Mouse (Mus musculus) heart, postnatal 0 days (tissue): ENCODE data around the gene Adipoq. TPM values are rescaled to one million over a fixed set of nuclear protein-coding genes. Genes with fewer than 3 reads are reported as not detected.
"Not testable (repeated sequence)": the region's sequence is repeated elsewhere in the genome, so short reads cannot be mapped to it uniquely, and the experiment has no call there.

ENCODE experiments used
- ATAC-seq: fragments of 200-750 bp; cut with Nextera tagmentation; 2 replicates; pipeline ENCODE4 v1.8.0; 2017; ENCODE audit warnings: low read depth, moderate number of reproducible peaks, moderate library complexity; ENCODE audit not compliant: insufficient read depth
- DNase-seq: peaks from one replicate; pipeline ENCODE4 v3.0.0-alpha.2; 2016; ENCODE audit warnings: low spot score
- H3K27ac ChIP-seq: fragments of 300-500 bp; sonication (generic); 2 replicates; pipeline ENCODE4 v1.5.1; 2014; ENCODE audit warnings: low read depth, mild to moderate bottlenecking
- H3K27me3 ChIP-seq: fragments of 300-500 bp; sonication (generic); 2 replicates; pipeline ENCODE4 v1.6.1; 2014; ENCODE audit warnings: low read length, mixed read lengths; ENCODE audit not compliant: control insufficient read depth, insufficient read depth
- H3K36me3 ChIP-seq: fragments of 300-500 bp; sonication (generic); replicated peaks from 2 replicates; pipeline ENCODE4 v1.6.1; 2014; ENCODE audit warnings: low read length, mixed read lengths; ENCODE audit not compliant: control insufficient read depth, insufficient read depth
- H3K4me1 ChIP-seq: fragments of 300-500 bp; sonication (generic); 2 replicates; pipeline ENCODE4 v1.6.1; 2014; ENCODE audit warnings: antibody characterized with exemption; ENCODE audit not compliant: control insufficient read depth, insufficient read depth
- H3K4me2 ChIP-seq: fragments of 300-500 bp; sonication (generic); 2 replicates; pipeline ENCODE4 v1.6.1; 2014; ENCODE audit warnings: low read depth, mild to moderate bottlenecking, low read length, moderate library complexity
- H3K4me3 ChIP-seq: fragments of 300-500 bp; sonication (generic); 2 replicates; pipeline ENCODE4 v1.5.1; 2014; ENCODE audit warnings: low read depth, low read length
- H3K9ac ChIP-seq: fragments of 300-500 bp; sonication (generic); replicated peaks from 2 replicates; pipeline ENCODE4 v1.6.1; 2014; ENCODE audit warnings: low read depth, low read length, mixed read lengths
- H3K9me3 ChIP-seq: fragments of 300-500 bp; sonication (generic); replicated peaks from 2 replicates; pipeline ENCODE4 v1.6.1; 2016; ENCODE audit warnings: low read length; ENCODE audit not compliant: control insufficient read depth
- CTCF ChIP-seq: IDR thresholded peaks from 2 replicates; pipeline ENCODE4 v1.5.1; 2016; ENCODE audit warnings: antibody characterized with exemption, control low read depth, low read depth
- EP300 ChIP-seq: IDR thresholded peaks from 2 replicates; pipeline ENCODE4 v1.6.1; 2016; ENCODE audit warnings: antibody characterized with exemption, low read depth
- WGBS: fragments of 180-500 bp; shearing (Covaris S2); extraction: QIAGEN DNeasy Blood & Tissue Kit; methylation state at CpG from one replicate; pipeline ENCODE4 v1.1.7; 2014; 5-methylcytosine and 5-hydroxymethylcytosine counted together
- polyA plus RNA-seq: library from polyadenylated mRNA; unstranded; fragments of >200 nt; fragmentation: Nextera tagmentation; extraction: Ambion mirVana; gene quantifications from 2 replicates; pipeline ENCODE4 v1.2.1, GENCODE M21; 2015
- total RNA-seq: library from RNA; depleted of rRNA; stranded (reverse); fragments of >200 nt; gene quantifications from 2 replicates; pipeline ENCODE4 v1.2.3, GENCODE M21; 2014; ENCODE audit warnings: low replicate concordance

The Adipoq gene
- total and polyA plus RNA-seq, 2 experiments from 2014 or later, result 0.20 TPM; not detected in 1

DNA sequence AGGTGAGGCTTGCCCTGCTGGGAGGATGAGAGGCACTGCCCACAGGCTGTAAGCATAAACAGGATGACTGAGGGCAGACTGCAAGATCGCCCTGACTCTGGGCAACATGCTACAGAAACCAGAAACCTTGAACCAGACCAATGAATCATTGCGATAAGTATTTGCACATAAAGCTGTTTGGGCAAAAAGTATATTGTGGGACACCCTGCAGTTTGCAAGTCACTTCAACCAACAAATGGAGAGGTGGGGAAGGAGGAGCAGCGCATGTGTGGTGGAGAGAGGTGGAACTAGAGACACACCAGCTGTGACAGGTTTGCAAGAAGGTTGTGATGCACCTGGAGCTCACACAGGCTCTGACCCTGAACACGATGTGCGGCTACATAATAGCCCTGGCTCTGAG, 32.5 kb downstream of the Adipoq start:
- Histone ChIP-seq H3K27ac (no peak overlapping the region), H3K9me3 (no peaks in the 10 kb centered on the region), H3K4me1 (peaks cover 5% of the 10 kb centered on the region; the same call in 1 of the 2 replicates), H3K9ac (no peak overlapping the region), H3K27me3 (no peaks in the 10 kb centered on the region), H3K36me3 (no peaks in the 10 kb centered on the region), H3K4me3 (no peak overlapping the region), H3K4me2 (no peak overlapping the region)
- 89% methylated on average over 5 of the region's 5 CpGs for WGBS
- ATAC-seq (no peak), DNase-seq (no peak)
- no peak for TF ChIP-seq EP300
- no peak for TF ChIP-seq CTCF

- not testable (repeated sequence) for ATAC-seq, H3K4me1 ChIP-seq, DNase-seq, H3K27me3 ChIP-seq, H3K9me3 ChIP-seq, H3K27ac ChIP-seq, H3K36me3 ChIP-seq, H3K9ac ChIP-seq, H3K4me3 ChIP-seq, H3K4me2 ChIP-seq
- 87% methylated on average over 18 of the region's 18 CpGs for WGBS
Observed at GRCm38 (mm10) chr16:23179436-23179835, 33.1 kb downstream of the Adipoq start.

GRCm38 (mm10) chr16:23181054-23181453, 34.7 kb downstream of the Adipoq start:
- Histone ChIP-seq H3K27ac (no peak overlapping the region), H3K9me3 (no peaks in the 10 kb centered on the region), H3K36me3 (no peaks in the 10 kb centered on the region), H3K9ac (no peak overlapping the region), H3K4me1 (peaks cover 5% of the 10 kb centered on the region; the same call in 1 of the 2 replicates), H3K4me2 (no peak overlapping the region), H3K27me3 (0 out of 2 replicates have a peak, but pooled peaks cover 2% of the 10 kb centered on the region), H3K4me3 (no peak overlapping the region)
- DNase-seq (no peak), ATAC-seq (no peak)
- TF ChIP-seq CTCF (no peak), EP300 (no peak)
- WGBS, result 46% methylated on average over 4 of the region's 4 CpGs

- 70% methylated on average over 3 of the region's 3 CpGs for WGBS
Observed at GRCm38 (mm10) chr16:23181487-23181886, 35.2 kb downstream of the Adipoq start.

GRCm38 (mm10) chr16:23181942-23182597, 35.7 kb downstream of the Adipoq start:
- ATAC-seq, result no peak
- WGBS, result 62% methylated on average over 1 of the region's 1 CpGs

More at GRCm38 (mm10) chr16:23181487-23181886, 35.2 kb downstream of the Adipoq start:
- no peak overlapping the region for H3K4me3 ChIP-seq
- no peak overlapping the region for H3K9ac ChIP-seq
- H3K9me3 ChIP-seq, result no peaks in the 10 kb centered on the region
- TF ChIP-seq EP300 (no peak), CTCF (no peak)
- no peak overlapping the region for H3K4me2 ChIP-seq
- H3K36me3 ChIP-seq, result no peaks in the 10 kb centered on the region
- peaks cover 1% of the 10 kb centered on the region; the same call in 1 of the 2 replicates for H3K4me1 ChIP-seq
- 0 out of 2 replicates have a peak, but pooled peaks cover 2% of the 10 kb centered on the region for H3K27me3 ChIP-seq
- ATAC-seq, result no peak
- H3K27ac ChIP-seq, result no peak overlapping the region
- DNase-seq, result no peak

DNA sequence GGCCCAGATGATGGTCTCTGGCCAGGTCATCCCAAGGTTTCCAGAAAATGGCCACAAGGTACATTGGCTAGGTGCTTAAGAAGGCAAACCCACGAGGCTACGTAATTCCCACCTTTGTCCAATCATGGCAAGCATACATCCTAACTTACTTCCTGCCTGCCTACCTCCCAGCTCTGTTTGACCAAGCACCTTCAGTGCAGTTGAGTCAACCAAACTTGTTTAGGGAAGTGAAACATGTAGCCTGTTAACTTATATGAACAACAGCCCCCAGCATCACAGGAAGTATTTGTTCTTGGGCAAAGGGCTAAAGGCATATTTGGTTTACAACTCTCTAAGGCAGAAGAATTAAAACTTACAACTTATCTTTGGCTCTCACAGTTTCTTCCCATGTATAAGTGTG, 39.5 kb downstream of the Adipoq start:
- Histone ChIP-seq H3K9me3 (peaks cover 4% of the 10 kb centered on the region; the same call in 1 of the 2 replicates), H3K36me3 (no peaks in the 10 kb centered on the region), H3K4me3 (no peak overlapping the region), H3K4me2 (no peak overlapping the region), H3K27ac (no peak overlapping the region), H3K27me3 (0 out of 2 replicates have a peak, but pooled peaks cover 2% of the 10 kb centered on the region), H3K9ac (no peak overlapping the region), H3K4me1 (no peaks in the 10 kb centered on the region)
- DNase-seq (no peak), ATAC-seq (no peak)
- no peak for TF ChIP-seq CTCF
- no peak for TF ChIP-seq EP300
- 90% methylated on average over 2 of the region's 2 CpGs for WGBS

More at GRCm38 (mm10) chr16:23181942-23182597, 35.7 kb downstream of the Adipoq start:
- H3K27me3 ChIP-seq, result 0 out of 2 replicates have a peak, but pooled peaks cover 2% of the 10 kb centered on the region
- no peak overlapping the region for H3K4me3 ChIP-seq
- no peak overlapping the region for H3K27ac ChIP-seq
- H3K9ac ChIP-seq, result no peak overlapping the region
- H3K36me3 ChIP-seq, result no peaks in the 10 kb centered on the region
- TF ChIP-seq CTCF, result no peak
- TF ChIP-seq EP300, result no peak
- H3K4me1 ChIP-seq, result no peaks in the 10 kb centered on the region
- H3K4me2 ChIP-seq, result no peak overlapping the region
- no peak for DNase-seq
- H3K9me3 ChIP-seq, result no peaks in the 10 kb centered on the region
